ENCODE assay signal across 22 mouse cellular contexts in the genomic region with DNA sequence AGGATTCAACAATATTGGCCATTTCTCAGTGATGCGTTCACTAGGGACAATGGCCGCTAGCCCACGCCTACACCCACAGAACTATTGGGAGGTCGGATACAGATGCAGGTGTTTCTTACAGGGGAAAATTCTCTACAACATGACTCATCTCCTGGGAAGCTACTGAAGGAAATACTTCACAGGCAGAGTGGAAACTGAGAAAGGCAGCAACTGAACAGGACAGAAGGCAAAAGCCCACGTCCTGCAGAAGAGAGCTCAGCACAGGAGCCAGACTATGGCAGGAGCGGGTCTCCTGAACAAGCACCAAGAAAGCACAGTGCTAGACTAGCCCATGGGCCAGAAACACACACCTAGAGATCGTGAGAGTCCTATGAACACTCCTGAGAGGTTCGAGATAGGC. TPM values are rescaled to one million over a fixed set of nuclear protein-coding genes. Genes with fewer than 3 reads are reported as not detected.
A peak's percentile ranks its signal among the peaks of the same experiment; 100 is the strongest.
DNase-seq lines count a peak whose midpoint lies in the region; TF ChIP-seq lines count a peak whose summit lies in the region.
"Had no signal": no experiment of that assay in that cellular context is flagged by ENCODE, and none has a peak within 500 bp of the region (broad histone marks: within the 10 kb centered on the region; RNA-seq: fewer than 3 reads in every experiment).

No protein-coding gene starts in this region.

- peak overlapping the region; percentile 43; the same call in 1 of the 2 replicates for H3K27ac ChIP-seq in gastrocnemius, adult 2 months
- H3K27ac ChIP-seq: embryonic facial prominence, embryonic 12.5 days; embryonic facial prominence, embryonic 15.5 days; heart, embryonic 15.5 days; hindbrain, embryonic 10.5 days; hindbrain, embryonic 13.5 days had no signal

- intact Hi-C loops in gastrocnemius, adult 2 months (cut with DNase I), result no loop called here

- no peak for TF ChIP-seq CTCF in gastrocnemius, adult 2 months (IDR thresholded peaks at IDR 0.05)

- H3K4me3 ChIP-seq in gastrocnemius, adult 2 months, result no peak overlapping the region
- H3K4me3 ChIP-seq: embryonic facial prominence, embryonic 12.5 days; embryonic facial prominence, embryonic 15.5 days; heart, embryonic 12.5 days; heart, embryonic 15.5 days; hindbrain, embryonic 10.5 days; hindbrain, embryonic 13.5 days had no signal

- DNase-seq in gastrocnemius, adult 2 months, result no peak
- DNase-seq in gastrocnemius, postnatal 25 days, result no peak
- peak; percentile 53 for DNase-seq in Muller cell, postnatal 12 days (ENCODE audit: inconsistent ontology term)
- peak; percentile 81 for DNase-seq in brain, adult 2 months (ENCODE audit: low read depth, low spot score)
- no peak for DNase-seq in B cell, adult 2 months
- no peak for DNase-seq in adrenal gland, postnatal 36 days
- DNase-seq: adrenal gland, postnatal 10 days; cerebellum, adult 11 months; cerebellum, adult 2 months; cerebellum, adult 9-11 months; forebrain, postnatal 0 days; gastrocnemius, postnatal 14 days; heart, adult 18-20 months; heart, postnatal 10 days; heart, postnatal 36 days; kidney, adult 18-20 months had no signal

RNA-seq across cellular contexts. Expression of gene Fam168b, which starts 18.7 kb away (rescaled TPM):
- total RNA-seq in gastrocnemius, adult 2 months (2021), result 10 to 100 TPM; 28.6 to 35.0 TPM
- total RNA-seq in gastrocnemius, postnatal 25 days (2021), result 10 to 100 TPM; 26.3 to 27.2 TPM
- total RNA-seq in adrenal gland, postnatal 36 days (2021), result 100 to 1,000 TPM; 133 to 149 TPM

RNA-seq across cellular contexts. Expression of gene Plekhb2, which starts 25.6 kb away (rescaled TPM):
- 10 to 100 TPM; 53.4 to 58.3 TPM for total RNA-seq in gastrocnemius, adult 2 months (2021)
- 10 to 100 TPM; 37.8 to 39.2 TPM for total RNA-seq in gastrocnemius, postnatal 25 days (2021)
- total RNA-seq in adrenal gland, postnatal 36 days (2021), result 100 to 1,000 TPM; 185 to 193 TPM

Comparison
In these comparisons a context has a peak if more than half of its experiments do, and no peak if none do; other contexts are left out.
1. DNase-seq: peak in Muller cell, postnatal 12 days (single experiment) and brain, adult 2 months (single experiment); none in gastrocnemius, adult 2 months (single experiment), gastrocnemius, postnatal 25 days (single experiment), B cell, adult 2 months (0 of 2) and adrenal gland, postnatal 36 days (0 of 2).